Mouse (Mus musculus) limb, embryonic 14.5 days (tissue): ENCODE data around the gene Zdhhc7. TPM values are rescaled to one million over a fixed set of nuclear protein-coding genes. Genes with fewer than 3 reads are reported as not detected.

Experiments
- ATAC-seq: fragments of 200-750 bp; cut with Nextera tagmentation; 2 replicates; pipeline ENCODE4 v1.8.0; 2017; ENCODE audit warnings: low read depth, moderate number of reproducible peaks, moderate TSS enrichment; ENCODE audit not compliant: low FRiP score
- DNase-seq: peaks from one replicate; pipeline ENCODE4 v3.0.0-alpha.2; 2015; ENCODE audit warnings: low spot score
- H3K27ac ChIP-seq: fragments of 300-500 bp; sonication (generic); replicated peaks from 2 replicates; pipeline ENCODE4 v1.5.1; 2014; ENCODE audit warnings: low read depth, mild to moderate bottlenecking, low read length, moderate library complexity, mixed read lengths
- H3K27me3 ChIP-seq: fragments of 300-500 bp; sonication (generic); 2 replicates; pipeline ENCODE4 v1.6.1; 2014; ENCODE audit warnings: low read length, mixed read lengths; ENCODE audit not compliant: control insufficient read depth, insufficient read depth
- H3K36me3 ChIP-seq: fragments of 300-500 bp; sonication (generic); 2 replicates; pipeline ENCODE4 v1.6.1; 2014; ENCODE audit warnings: mild to moderate bottlenecking, low read length, moderate library complexity, mixed read lengths; ENCODE audit not compliant: control insufficient read depth, insufficient read depth
- H3K4me1 ChIP-seq: fragments of 300-500 bp; sonication (generic); 2 replicates; pipeline ENCODE4 v1.6.1; 2014; ENCODE audit warnings: antibody characterized with exemption, low read length, mixed read lengths; ENCODE audit not compliant: control insufficient read depth, insufficient read depth
- H3K4me2 ChIP-seq: fragments of 300-500 bp; sonication (generic); replicated peaks from 2 replicates; pipeline ENCODE4 v1.6.1; 2014; ENCODE audit warnings: low read depth, mild to moderate bottlenecking, low read length, moderate library complexity; ENCODE audit not compliant: severe bottlenecking
- H3K4me3 ChIP-seq: fragments of 300-500 bp; sonication (generic); replicated peaks from 2 replicates; pipeline ENCODE4 v1.5.1; 2014; ENCODE audit warnings: low read length
- H3K9ac ChIP-seq: fragments of 300-500 bp; sonication (generic); 2 replicates; pipeline ENCODE4 v1.6.1; 2014; ENCODE audit warnings: mild to moderate bottlenecking, low read depth, low read length, moderate library complexity; ENCODE audit not compliant: severe bottlenecking
- H3K9me3 ChIP-seq: fragments of 300-500 bp; sonication (generic); 2 replicates; pipeline ENCODE4 v1.6.1; 2016; ENCODE audit warnings: low read length; ENCODE audit not compliant: control insufficient read depth
- POLR2A ChIP-seq: fragments of 200-500 bp; IDR thresholded peaks from 2 replicates; pipeline ENCODE4 v1.8.0; 2012; ENCODE audit warnings: inconsistent platforms, mild to moderate bottlenecking, moderate library complexity, borderline replicate concordance; ENCODE audit not compliant: insufficient read depth, insufficient read length; ENCODE audit errors: extremely low read depth
- WGBS: fragments of 180-500 bp; shearing (Covaris S2); extraction: QIAGEN DNeasy Blood & Tissue Kit; methylation state at CpG from one replicate; pipeline ENCODE4 v1.1.7; 2014; 5-methylcytosine and 5-hydroxymethylcytosine counted together
- polyA plus RNA-seq, 2 experiments: library from polyadenylated mRNA; depleted of rRNA in 1 of 2; stranded (reverse) in 1 of 2; unstranded in 1 of 2; fragments of >200 nt; fragmentation: Nextera tagmentation in 1 of 2; extraction: Ambion mirVana in 1 of 2; gene quantifications; 2 replicates each; pipeline versions ENCODE4 v1.2.1 to v1.2.3; 2012 to 2014

Gene Zdhhc7
- polyA plus RNA-seq, 2 experiments: 29.7 to 38.2 TPM

DNA sequence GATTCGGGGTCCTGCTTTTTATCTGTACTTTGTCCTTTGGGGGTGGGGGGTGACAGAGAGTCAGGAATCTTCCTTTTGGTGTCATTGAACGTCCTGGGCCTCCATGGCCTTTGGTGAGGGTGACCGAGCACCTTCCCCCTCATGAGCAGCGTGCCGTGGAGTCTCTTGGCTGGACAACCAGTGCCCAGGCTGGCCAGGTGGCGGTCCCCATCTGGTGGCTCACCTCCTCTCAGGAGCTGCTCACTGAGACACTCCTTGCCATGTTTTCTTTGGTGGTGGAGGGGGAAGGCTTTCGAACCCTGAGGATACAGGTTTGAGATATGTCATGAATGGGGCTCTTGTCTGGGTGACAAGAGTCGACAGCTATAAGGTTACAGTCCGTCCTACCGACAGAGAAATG is 50.9 kb downstream of the Zdhhc7 start:
- Histone ChIP-seq H3K36me3 (no peaks in the 10 kb centered on the region), H3K27ac (no peak overlapping the region), H3K4me1 (peaks cover 29% of the 10 kb centered on the region), H3K9ac (no peak overlapping the region), H3K4me2 (no peak overlapping the region), H3K9me3 (no peaks in the 10 kb centered on the region), H3K4me3 (no peak overlapping the region), H3K27me3 (no peaks in the 10 kb centered on the region)
- ATAC-seq (no peak), DNase-seq (no peak)
- 80% methylated on average over 10 of the region's 10 CpGs for WGBS
- TF ChIP-seq POLR2A: no peak

DNA sequence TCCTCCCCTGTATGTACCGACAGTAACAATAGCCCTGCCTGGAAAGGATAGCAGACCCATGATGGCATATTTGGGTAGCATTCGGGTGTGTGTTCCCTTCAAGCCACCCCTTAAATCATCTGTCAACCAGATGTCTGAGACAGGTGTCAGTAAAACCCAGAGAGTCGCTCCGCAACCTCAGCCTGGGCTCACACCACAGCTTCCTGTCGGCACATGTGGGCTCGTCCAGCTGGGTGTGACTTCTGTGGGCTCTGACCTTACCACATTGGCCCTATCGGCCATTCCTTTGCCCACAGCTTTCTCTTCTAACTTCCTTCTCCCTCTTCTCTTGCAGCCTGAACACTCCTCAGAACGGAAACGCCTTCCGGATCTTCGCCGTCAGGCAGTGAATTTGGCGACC is 51.3 kb downstream of the Zdhhc7 start:
- 56% methylated on average over 13 of the region's 13 CpGs for WGBS
- Histone ChIP-seq H3K9me3 (no peaks in the 10 kb centered on the region), H3K9ac (no peak overlapping the region), H3K27ac (no peak overlapping the region), H3K4me3 (no peak overlapping the region), H3K36me3 (no peaks in the 10 kb centered on the region), H3K4me1 (peaks cover 29% of the 10 kb centered on the region), H3K4me2 (no peak overlapping the region), H3K27me3 (no peaks in the 10 kb centered on the region)
- DNase-seq (no peak), ATAC-seq (no peak)
- TF ChIP-seq POLR2A: no peak

DNA sequence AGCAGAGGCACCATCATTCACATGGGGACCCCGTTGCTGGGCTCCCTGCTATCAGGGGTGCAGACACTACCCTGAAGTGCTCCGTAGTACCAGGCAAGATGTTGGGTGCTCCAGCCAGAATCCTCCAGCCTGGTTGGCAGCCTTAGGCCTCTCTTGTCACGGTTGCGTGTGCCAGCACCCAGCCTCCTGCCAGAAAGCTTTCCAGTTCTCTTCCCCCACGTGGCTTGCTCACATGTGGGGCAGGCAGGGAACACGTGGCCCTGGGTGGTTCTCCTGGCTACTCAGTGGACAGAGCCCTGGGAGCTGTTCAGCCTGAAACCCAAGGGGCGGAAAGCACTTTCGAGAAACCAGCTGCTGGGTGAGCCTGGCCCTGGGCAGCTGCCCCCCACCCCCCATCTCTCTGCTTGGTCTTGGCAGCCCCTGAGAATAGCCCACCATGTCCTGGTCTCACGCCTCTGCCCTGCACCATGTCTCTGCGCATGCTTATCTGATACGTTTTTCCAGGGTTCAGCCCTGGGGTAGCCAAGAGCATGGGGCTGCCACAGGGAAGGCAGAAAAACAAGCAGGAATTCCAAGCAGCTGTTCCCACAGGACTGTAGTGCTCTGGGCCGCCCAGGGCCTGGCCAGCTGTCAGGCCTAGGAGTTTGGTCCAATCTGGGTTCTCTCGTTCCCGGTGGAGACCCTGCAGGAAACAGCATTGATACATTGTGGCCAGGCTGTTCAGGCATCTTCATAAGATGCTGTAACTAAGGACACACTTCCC is 54.8 kb downstream of the Zdhhc7 start:
- no peaks in the 10 kb centered on the region for H3K27me3 ChIP-seq
- H3K27ac ChIP-seq: 0 out of 2 replicates have a peak overlapping the region, but pooled peaks have one; percentile 53
- no peak overlapping the region for H3K9ac ChIP-seq
- ATAC-seq (peak; percentile 82), DNase-seq (peak; percentile 63)
- no peak for TF ChIP-seq POLR2A
- H3K4me2 ChIP-seq: no peak overlapping the region
- WGBS: 46% methylated on average over 14 of the region's 14 CpGs
- no peaks in the 10 kb centered on the region for H3K9me3 ChIP-seq
- H3K4me3 ChIP-seq: no peak overlapping the region
- H3K4me1 ChIP-seq: peaks cover 21% of the 10 kb centered on the region
- no peaks in the 10 kb centered on the region for H3K36me3 ChIP-seq

DNA sequence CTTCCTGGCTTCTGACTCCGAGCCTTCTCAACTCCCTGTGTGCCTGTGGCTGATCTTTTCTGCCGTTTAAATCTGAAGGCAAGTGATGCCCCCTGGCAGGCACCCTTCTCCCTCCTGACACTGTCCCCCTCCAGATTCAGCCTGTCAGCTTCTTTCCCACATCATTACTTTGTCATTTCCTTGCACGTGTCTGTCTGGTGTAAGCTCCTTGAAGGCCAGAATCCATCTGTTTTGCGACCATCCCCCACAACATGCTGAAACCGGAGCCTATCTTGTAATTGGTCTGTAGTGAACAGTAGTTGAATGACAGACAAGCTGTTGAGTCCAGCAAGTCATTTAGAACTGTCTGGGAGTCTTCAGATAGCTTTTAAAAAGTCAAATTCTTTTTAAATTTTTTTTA is 55.8 kb downstream of the Zdhhc7 start:
- no peaks in the 10 kb centered on the region for H3K9me3 ChIP-seq
- no peak for TF ChIP-seq POLR2A
- no peak overlapping the region for H3K4me2 ChIP-seq
- no peaks in the 10 kb centered on the region for H3K27me3 ChIP-seq
- no peaks in the 10 kb centered on the region for H3K36me3 ChIP-seq
- no peak overlapping the region for H3K4me3 ChIP-seq
- ATAC-seq (no peak), DNase-seq (no peak)
- H3K27ac ChIP-seq: no peak overlapping the region
- H3K4me1 ChIP-seq: peaks cover 18% of the 10 kb centered on the region
- 20% methylated on average over 5 of the region's 5 CpGs for WGBS
- no peak overlapping the region for H3K9ac ChIP-seq

DNA sequence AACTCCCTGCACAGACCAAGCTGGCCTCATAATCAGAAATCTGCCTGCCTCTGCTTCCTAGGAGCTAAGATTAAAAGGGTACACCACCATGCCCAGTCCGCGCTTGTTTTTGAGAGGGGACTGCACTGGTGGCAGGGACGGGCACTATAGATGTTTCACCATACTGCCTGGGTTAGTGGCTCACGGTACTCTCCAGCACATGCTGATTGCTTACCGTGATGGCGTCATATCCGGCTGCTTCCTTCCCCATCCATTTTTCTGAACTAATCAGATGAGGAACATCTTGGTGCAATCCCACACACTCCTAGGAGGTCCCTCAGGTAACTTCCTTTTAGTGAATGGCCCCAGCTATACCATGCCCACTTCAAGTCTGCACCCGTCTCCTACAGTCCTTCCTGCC is 56.4 kb downstream of the Zdhhc7 start:
- no peak for DNase-seq
- no peak for TF ChIP-seq POLR2A
- 89% methylated on average over 8 of the region's 8 CpGs for WGBS
- peaks cover 15% of the 10 kb centered on the region for H3K4me1 ChIP-seq
- H3K4me2 ChIP-seq: no peak overlapping the region
- H3K27me3 ChIP-seq: no peaks in the 10 kb centered on the region
- H3K9me3 ChIP-seq: no peaks in the 10 kb centered on the region
- no peak for ATAC-seq
- no peak overlapping the region for H3K4me3 ChIP-seq
- no peak overlapping the region for H3K9ac ChIP-seq
- H3K36me3 ChIP-seq: no peaks in the 10 kb centered on the region
- H3K27ac ChIP-seq: no peak overlapping the region
